ENCODE assay signal across 14 mouse cellular contexts in the genomic region with DNA sequence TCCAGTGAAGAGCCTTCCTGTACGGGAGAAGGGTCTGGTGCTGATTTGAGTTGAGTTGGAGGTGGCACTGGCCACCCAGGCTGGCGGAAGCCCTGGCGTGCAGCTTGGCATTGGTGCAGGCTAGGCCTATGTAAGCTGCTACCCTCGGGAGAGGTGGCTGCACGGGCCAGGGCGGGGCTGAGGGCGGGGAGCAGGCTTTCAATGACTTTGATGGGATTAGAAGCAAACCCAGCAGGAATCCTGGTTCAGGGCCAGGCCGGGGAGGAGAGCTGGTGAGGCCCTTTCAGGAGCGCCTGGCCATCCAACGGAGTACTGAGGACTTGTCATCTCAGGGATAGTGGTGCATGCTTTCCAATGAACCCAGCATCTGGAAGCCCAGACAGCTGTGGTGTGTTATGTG. TPM values are rescaled to one million over a fixed set of nuclear protein-coding genes. Genes with fewer than 3 reads are reported as not detected.
A peak's percentile ranks its signal among the peaks of the same experiment; 100 is the strongest.
DNase-seq lines count a peak whose midpoint lies in the region; ATAC-seq and TF ChIP-seq lines count a peak whose summit lies in the region.
"Had no signal": no experiment of that assay in that cellular context is flagged by ENCODE, and none has a peak within 500 bp of the region (broad histone marks: within the 10 kb centered on the region; RNA-seq: fewer than 3 reads in every experiment).

No protein-coding gene starts in this region.

- peaks cover 37% of the 10 kb centered on the region for H3K4me1 ChIP-seq in forebrain, embryonic 12.5 days
- H3K4me1 ChIP-seq in forebrain, postnatal 0 days (ENCODE audit: insufficient read depth), result no peaks in the 10 kb centered on the region
- H3K4me1 ChIP-seq in liver, adult 2 months (ENCODE audit: control insufficient read depth, insufficient read depth, low read length), result peaks cover 85% of the 10 kb centered on the region
- peaks cover 60% of the 10 kb centered on the region for H3K4me1 ChIP-seq in liver, embryonic 12.5 days
- H3K4me1 ChIP-seq in hindbrain, postnatal 0 days (ENCODE audit: insufficient read depth, low read length), result peaks cover 4% of the 10 kb centered on the region; the same call in 1 of the 2 replicates
- H3K4me1 ChIP-seq in kidney, adult 2 months (ENCODE audit: control insufficient read depth, insufficient read depth, low read length), result peaks cover 37% of the 10 kb centered on the region

- peaks cover 97% of the 10 kb centered on the region for H3K79me2 ChIP-seq in liver, adult 2 months (ENCODE audit: control insufficient read depth, insufficient read depth, low read length)

- WGBS in forebrain, embryonic 12.5 days, result 14% methylated on average over 10 of the region's 10 CpGs
- 12% methylated on average over 10 of the region's 10 CpGs for WGBS in forebrain, postnatal 0 days
- WGBS in liver, adult 2 months, result 26% methylated on average over 10 of the region's 10 CpGs
- WGBS in liver, embryonic 12.5 days (ENCODE audit: insufficient replicate concordance), result 51% methylated on average over 10 of the region's 10 CpGs
- WGBS in hindbrain, postnatal 0 days, result 25% methylated on average over 10 of the region's 10 CpGs
- WGBS in kidney, adult 2 months, result 69% methylated on average over 10 of the region's 10 CpGs

- DNase-seq in forebrain, postnatal 0 days, result no peak
- DNase-seq in liver, adult 2 months (ENCODE audit: extremely low read depth, low read depth, low spot score), result no peak
- peak; percentile 70 for DNase-seq in brain, embryonic 14.5 days (ENCODE audit: low read depth)
- peak; percentile 78 for DNase-seq in hindbrain, postnatal 0 days (ENCODE audit: low spot score)
- no peak for DNase-seq in kidney, adult 2 months
- DNase-seq in kidney, postnatal 25 days, result no peak
- DNase-seq: gastrocnemius, postnatal 10 days; right cerebral cortex, adult 18-20 months; thymus, adult 18-20 months had no signal

- no peak overlapping the region for H3K4me3 ChIP-seq in forebrain, embryonic 12.5 days (replicated peaks)
- no peak overlapping the region for H3K4me3 ChIP-seq in forebrain, postnatal 0 days (ENCODE audit: low read depth, low read length)
- no peak overlapping the region for H3K4me3 ChIP-seq in liver, adult 2 months (ENCODE audit: insufficient read depth, low read depth, low read length)
- H3K4me3 ChIP-seq in liver, embryonic 12.5 days, result no peak overlapping the region
- H3K4me3 ChIP-seq in hindbrain, postnatal 0 days (ENCODE audit: low read length), result no peak overlapping the region
- H3K4me3 ChIP-seq in kidney, adult 2 months (ENCODE audit: insufficient read depth, low read depth, low read length), result no peak overlapping the region
- H3K4me3 ChIP-seq: heart, embryonic 12.5 days; neural tube, embryonic 13.5 days had no signal

- H3K4me2 ChIP-seq in forebrain, embryonic 12.5 days, result no peak overlapping the region
- no peak overlapping the region for H3K4me2 ChIP-seq in forebrain, postnatal 0 days (ENCODE audit: low read depth)
- H3K4me2 ChIP-seq in liver, embryonic 12.5 days, result no peak overlapping the region
- no peak overlapping the region for H3K4me2 ChIP-seq in hindbrain, postnatal 0 days (ENCODE audit: low read depth, low read length)
- H3K4me2 ChIP-seq: heart, embryonic 12.5 days; neural tube, embryonic 13.5 days had no signal

- no peak for TF ChIP-seq CTCF in forebrain, postnatal 0 days (IDR thresholded peaks at IDR 0.05; ENCODE audit: low read depth)
- no peak for TF ChIP-seq CTCF in liver, adult 2 months (IDR thresholded peaks at IDR 0.05; ENCODE audit: low read depth, low read length)
- TF ChIP-seq CTCF in brain, embryonic 14.5 days (IDR thresholded peaks at IDR 0.05; ENCODE audit: borderline replicate concordance, extremely low read depth, insufficient read depth, insufficient read length), result no peak
- no peak for TF ChIP-seq CTCF in hindbrain, postnatal 0 days (IDR thresholded peaks at IDR 0.05; ENCODE audit: low read depth)
- TF ChIP-seq CTCF in kidney, adult 2 months (conservative IDR thresholded peaks at IDR 0.05; ENCODE audit: insufficient read depth, insufficient read length, low read depth, low read length), result no peak

- peaks cover 87% of the 10 kb centered on the region for H3K27me3 ChIP-seq in forebrain, embryonic 12.5 days
- no peaks in the 10 kb centered on the region for H3K27me3 ChIP-seq in forebrain, postnatal 0 days (ENCODE audit: insufficient read depth, low read length)
- no peaks in the 10 kb centered on the region for H3K27me3 ChIP-seq in liver, adult 2 months (ENCODE audit: control insufficient read depth, insufficient read depth, low read length)
- no peaks in the 10 kb centered on the region for H3K27me3 ChIP-seq in liver, embryonic 12.5 days (replicated peaks)
- H3K27me3 ChIP-seq in hindbrain, postnatal 0 days (ENCODE audit: insufficient read depth, low read length), result no peaks in the 10 kb centered on the region
- H3K27me3 ChIP-seq in kidney, adult 2 months (replicated peaks; ENCODE audit: control insufficient read depth, insufficient read depth, low read length), result no peaks in the 10 kb centered on the region
- H3K27me3 ChIP-seq: heart, embryonic 12.5 days; neural tube, embryonic 13.5 days had no signal

- H3K9ac ChIP-seq in forebrain, embryonic 12.5 days, result 0 out of 2 replicates have a peak overlapping the region, but pooled peaks have one; percentile 12
- no peak overlapping the region for H3K9ac ChIP-seq in forebrain, postnatal 0 days
- peak overlapping the region; percentile 12; the same call in 1 of the 2 replicates for H3K9ac ChIP-seq in liver, adult 2 months (ENCODE audit: low read depth, low read length)
- H3K9ac ChIP-seq in liver, embryonic 12.5 days, result no peak overlapping the region
- H3K9ac ChIP-seq in hindbrain, postnatal 0 days (replicated peaks; ENCODE audit: low read length), result no peak overlapping the region
- H3K9ac ChIP-seq: heart, embryonic 12.5 days; neural tube, embryonic 13.5 days had no signal

- no peaks in the 10 kb centered on the region for H3K36me3 ChIP-seq in forebrain, embryonic 12.5 days (replicated peaks)
- no peaks in the 10 kb centered on the region for H3K36me3 ChIP-seq in forebrain, postnatal 0 days (ENCODE audit: insufficient read depth)
- no peaks in the 10 kb centered on the region for H3K36me3 ChIP-seq in liver, adult 2 months (ENCODE audit: control insufficient read depth, insufficient read depth, low read length)
- H3K36me3 ChIP-seq in liver, embryonic 12.5 days, result no peaks in the 10 kb centered on the region
- no peaks in the 10 kb centered on the region for H3K36me3 ChIP-seq in hindbrain, postnatal 0 days (ENCODE audit: insufficient read depth, low read length)
- no peaks in the 10 kb centered on the region for H3K36me3 ChIP-seq in kidney, adult 2 months (ENCODE audit: control insufficient read depth, insufficient read depth, low read length)
- H3K36me3 ChIP-seq: heart, embryonic 12.5 days; neural tube, embryonic 13.5 days had no signal

- no peaks in the 10 kb centered on the region for H3K9me3 ChIP-seq in forebrain, embryonic 12.5 days
- H3K9me3 ChIP-seq in forebrain, postnatal 0 days (ENCODE audit: low read length), result no peaks in the 10 kb centered on the region
- no peaks in the 10 kb centered on the region for H3K9me3 ChIP-seq in liver, embryonic 12.5 days (replicated peaks)
- H3K9me3 ChIP-seq in hindbrain, postnatal 0 days (ENCODE audit: low read length), result no peaks in the 10 kb centered on the region
- H3K9me3 ChIP-seq: heart, embryonic 12.5 days; neural tube, embryonic 13.5 days had no signal

- ATAC-seq in forebrain, embryonic 12.5 days (ENCODE audit: low FRiP score), result no peak
- no peak for ATAC-seq in forebrain, postnatal 0 days
- ATAC-seq in liver, embryonic 12.5 days, result no peak
- peak; percentile 36; the same call in 1 of the 2 replicates for ATAC-seq in hindbrain, postnatal 0 days
- ATAC-seq: lung, postnatal 0 days had no signal

- TF ChIP-seq POLR2A in liver, adult 2 months (IDR thresholded peaks at IDR 0.05; ENCODE audit: extremely low read depth, insufficient read depth, low read length), result no peak
- no peak for TF ChIP-seq POLR2A in brain, embryonic 14.5 days (IDR thresholded peaks at IDR 0.05; ENCODE audit: borderline replicate concordance, extremely low read depth, insufficient read depth, insufficient read length, poor library complexity, severe bottlenecking)
- TF ChIP-seq POLR2A in kidney, adult 2 months (IDR thresholded peaks at IDR 0.05; ENCODE audit: low read depth, low read length), result no peak

- H3K27ac ChIP-seq in forebrain, embryonic 12.5 days, result no peak overlapping the region
- H3K27ac ChIP-seq in forebrain, postnatal 0 days (ENCODE audit: low read depth, low read length), result no peak overlapping the region
- no peak overlapping the region for H3K27ac ChIP-seq in liver, adult 2 months (replicated peaks; ENCODE audit: insufficient read depth, low read depth, low read length)
- no peak overlapping the region for H3K27ac ChIP-seq in liver, embryonic 12.5 days
- H3K27ac ChIP-seq in hindbrain, postnatal 0 days, result no peak overlapping the region
- no peak overlapping the region for H3K27ac ChIP-seq in kidney, adult 2 months (ENCODE audit: insufficient read depth, low read depth, low read length)
- H3K27ac ChIP-seq: neural tube, embryonic 13.5 days had no signal

RNA-seq across cellular contexts. Expression of a gene that starts 43.4 kb away (rescaled TPM):
- 6.7 and 7.8 TPM in 2 replicates for polyA plus RNA-seq in forebrain, embryonic 12.5 days (2016; fragmentation: Nextera tagmentation; extraction: Ambion mirVana)
- 9.4 and 19.3 TPM in 2 replicates for total RNA-seq in forebrain, postnatal 0 days (2014; rRNA removed)
- 1.7 and 2.1 TPM in 2 replicates for polyA plus RNA-seq in forebrain, postnatal 0 days (2015; fragmentation: Nextera tagmentation; extraction: Ambion mirVana)
- 108 and 124 TPM in 2 replicates for total RNA-seq in liver, adult 2 months (2014; rRNA removed)
- 303 and 313 TPM in 2 replicates for polyA plus RNA-seq in liver, adult 2 months (2012; rRNA removed)
- 3.9 and 4.2 TPM in 2 replicates for polyA plus RNA-seq in liver, embryonic 12.5 days (2016; fragmentation: Nextera tagmentation; extraction: Ambion mirVana)
- 15.2 and 20.4 TPM in 2 replicates for polyA plus RNA-seq in brain, embryonic 14.5 days (2012; rRNA removed)
- total RNA-seq in hindbrain, postnatal 0 days (2014; rRNA removed), result 32.5 and 34.0 TPM in 2 replicates
- polyA plus RNA-seq in hindbrain, postnatal 0 days (2015; fragmentation: Nextera tagmentation; extraction: Ambion mirVana), result 3.5 and 3.9 TPM in 2 replicates
- 94.8 and 107 TPM in 2 replicates for polyA plus RNA-seq in kidney, adult 2 months (2012; rRNA removed)

Comparison
In these comparisons a context has a peak if more than half of its experiments do, and no peak if none do; other contexts are left out.
1. H3K9ac ChIP-seq: peak in forebrain, embryonic 12.5 days (single experiment) and liver, adult 2 months (single experiment); none in forebrain, postnatal 0 days (single experiment), liver, embryonic 12.5 days (single experiment) and hindbrain, postnatal 0 days (single experiment).
2. DNase-seq: peak in brain, embryonic 14.5 days (single experiment) and hindbrain, postnatal 0 days (single experiment); none in forebrain, postnatal 0 days (single experiment), liver, adult 2 months (single experiment), kidney, adult 2 months (single experiment) and kidney, postnatal 25 days (0 of 2).